Mouse (Mus musculus): ENCODE measurements at regions not wholly inside any gene's neighbourhood (a gene's known extent, or its start where the extent isn't known, plus 50 kb on each side); places are given as distances from the start of the nearest gene placed in this dataset.
A peak's percentile ranks its signal among the peaks of the same experiment; 100 is the strongest.

GRCm38 (mm10) chr5:118367047-118367446 is 122.0 kb downstream of the 2410131K14Rik start:
- no peak for ATAC-seq (ENCODE audit: insufficient read depth, low FRiP score, low TSS enrichment)
- Histone ChIP-seq H3K27ac (ENCODE audit: low read depth, low read length) (no peak overlapping the region), H3K27me3 (ENCODE audit: control insufficient read depth, insufficient read depth, low read length) (no peaks in the 10 kb centered on the region), H3K4me2 (ENCODE audit: low read depth) (no peak overlapping the region), H3K9ac (ENCODE audit: low read length) (no peak overlapping the region), H3K36me3 (ENCODE audit: control insufficient read depth, insufficient read depth, low read length) (no peaks in the 10 kb centered on the region), H3K4me3 (ENCODE audit: low read depth, low read length) (no peak overlapping the region), H3K4me1 (ENCODE audit: control insufficient read depth, insufficient read depth, low read length) (0 out of 2 replicates have a peak, but pooled peaks cover 2% of the 10 kb centered on the region), H3K9me3 (ENCODE audit: control insufficient read depth, low read length) (no peaks in the 10 kb centered on the region)
- 90% methylated on average over 11 of the region's 11 CpGs for WGBS
- DNase-seq (ENCODE audit: low spot score) = no peak

DNA sequence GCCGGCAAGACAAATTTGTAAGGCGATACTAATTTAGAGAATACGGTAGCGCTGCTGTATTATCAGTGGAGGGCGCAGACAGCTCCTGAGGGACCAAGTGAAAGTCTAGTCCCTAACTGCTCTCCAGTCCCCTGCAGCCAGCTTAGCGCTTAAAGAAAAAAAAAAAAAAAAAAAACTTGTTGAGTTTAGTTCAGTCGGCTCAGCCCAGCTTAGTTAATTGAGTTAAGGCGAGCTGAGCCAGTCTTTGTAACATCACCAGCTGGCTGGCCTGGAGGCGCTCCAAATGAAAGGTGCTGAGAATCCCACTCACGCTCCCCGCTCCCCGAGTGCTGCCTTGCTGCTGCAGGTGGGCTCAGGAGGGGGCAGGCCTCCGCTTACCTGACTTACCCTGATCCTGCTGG is 128.6 kb downstream of the 2410131K14Rik start:
- no peaks in the 10 kb centered on the region for H3K36me3 ChIP-seq (ENCODE audit: control insufficient read depth, insufficient read depth, low read length)
- H3K9ac ChIP-seq (ENCODE audit: low read length) = no peak overlapping the region
- no peaks in the 10 kb centered on the region for H3K27me3 ChIP-seq (ENCODE audit: control insufficient read depth, insufficient read depth, low read length)
- peak overlapping the region; percentile 17; the same call in 1 of the 2 replicates for H3K4me2 ChIP-seq (ENCODE audit: low read depth)
- no peak for ATAC-seq (ENCODE audit: insufficient read depth, low FRiP score, low TSS enrichment)
- H3K4me3 ChIP-seq (ENCODE audit: low read depth, low read length) = no peak overlapping the region
- no peak overlapping the region for H3K27ac ChIP-seq (ENCODE audit: low read depth, low read length)
- 8% methylated on average over 13 of the region's 13 CpGs for WGBS
- DNase-seq (ENCODE audit: low spot score) = no peak
- peaks cover 6% of the 10 kb centered on the region; the same call in 1 of the 2 replicates for H3K4me1 ChIP-seq (ENCODE audit: control insufficient read depth, insufficient read depth, low read length)
- H3K9me3 ChIP-seq (ENCODE audit: control insufficient read depth, low read length) = no peaks in the 10 kb centered on the region

DNA sequence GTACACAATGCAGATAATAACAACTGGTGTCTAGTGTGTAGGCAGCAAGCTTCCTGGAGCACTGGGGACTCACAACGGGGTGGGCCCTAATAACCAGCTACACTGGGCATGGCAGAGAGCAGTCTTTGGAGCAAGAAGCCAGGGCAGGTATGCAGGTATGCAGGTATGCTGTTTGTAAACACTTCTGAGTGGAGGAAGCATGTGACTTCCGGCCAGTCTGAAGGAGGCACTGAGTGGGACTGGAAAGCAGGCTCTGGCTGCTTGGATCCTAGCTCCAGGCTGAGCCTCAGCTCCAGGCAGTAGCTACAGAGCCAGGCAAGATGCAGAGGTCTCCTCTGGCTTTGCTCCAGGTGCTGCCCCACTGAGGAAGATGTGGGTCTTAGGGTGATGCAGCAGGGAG is 129.9 kb downstream of the 2410131K14Rik start:
- Histone ChIP-seq H3K36me3 (ENCODE audit: control insufficient read depth, insufficient read depth, low read length) (no peaks in the 10 kb centered on the region), H3K4me3 (ENCODE audit: low read depth, low read length) (no peak overlapping the region), H3K4me2 (ENCODE audit: low read depth) (no peak overlapping the region), H3K9me3 (ENCODE audit: control insufficient read depth, low read length) (no peaks in the 10 kb centered on the region), H3K27ac (ENCODE audit: low read depth, low read length) (no peak overlapping the region), H3K4me1 (ENCODE audit: control insufficient read depth, insufficient read depth, low read length) (peaks cover 11% of the 10 kb centered on the region; the same call in 1 of the 2 replicates), H3K9ac (ENCODE audit: low read length) (no peak overlapping the region), H3K27me3 (ENCODE audit: control insufficient read depth, insufficient read depth, low read length) (no peaks in the 10 kb centered on the region)
- ATAC-seq (ENCODE audit: insufficient read depth, low FRiP score, low TSS enrichment) (no peak), DNase-seq (ENCODE audit: low spot score) (no peak)
- 77% methylated on average over 2 of the region's 2 CpGs for WGBS

DNA sequence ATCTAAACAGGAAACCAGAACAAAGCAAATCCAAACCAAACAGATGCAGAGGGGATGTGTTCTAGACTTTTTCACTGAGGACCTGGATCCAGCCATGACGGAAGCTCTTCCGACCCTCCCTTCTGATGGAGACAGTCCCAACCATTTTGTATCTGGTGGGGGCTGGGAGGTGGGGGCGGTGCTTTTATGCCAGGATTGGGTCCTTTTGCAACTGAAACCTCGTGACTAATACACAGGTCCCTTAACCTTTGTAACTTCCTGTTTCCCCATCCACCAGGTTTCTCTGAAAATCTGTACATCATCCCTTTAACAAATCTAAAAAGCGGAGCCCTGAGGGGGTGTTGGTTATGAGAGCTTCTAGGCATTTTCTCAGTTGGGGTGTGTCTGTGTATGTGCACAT is 130.9 kb downstream of the 2410131K14Rik start:
- H3K9ac ChIP-seq (ENCODE audit: low read length) = no peak overlapping the region
- DNase-seq (ENCODE audit: low spot score) = no peak
- H3K4me3 ChIP-seq (ENCODE audit: low read depth, low read length) = no peak overlapping the region
- ATAC-seq (ENCODE audit: insufficient read depth, low FRiP score, low TSS enrichment) = no peak
- no peak overlapping the region for H3K4me2 ChIP-seq (ENCODE audit: low read depth)
- no peaks in the 10 kb centered on the region for H3K27me3 ChIP-seq (ENCODE audit: control insufficient read depth, insufficient read depth, low read length)
- H3K4me1 ChIP-seq (ENCODE audit: control insufficient read depth, insufficient read depth, low read length) = peaks cover 13% of the 10 kb centered on the region; the same call in 1 of the 2 replicates
- 82% methylated on average over 5 of the region's 5 CpGs for WGBS
- no peaks in the 10 kb centered on the region for H3K36me3 ChIP-seq (ENCODE audit: control insufficient read depth, insufficient read depth, low read length)
- H3K9me3 ChIP-seq (ENCODE audit: control insufficient read depth, low read length) = no peaks in the 10 kb centered on the region
- H3K27ac ChIP-seq (ENCODE audit: low read depth, low read length) = no peak overlapping the region

DNA sequence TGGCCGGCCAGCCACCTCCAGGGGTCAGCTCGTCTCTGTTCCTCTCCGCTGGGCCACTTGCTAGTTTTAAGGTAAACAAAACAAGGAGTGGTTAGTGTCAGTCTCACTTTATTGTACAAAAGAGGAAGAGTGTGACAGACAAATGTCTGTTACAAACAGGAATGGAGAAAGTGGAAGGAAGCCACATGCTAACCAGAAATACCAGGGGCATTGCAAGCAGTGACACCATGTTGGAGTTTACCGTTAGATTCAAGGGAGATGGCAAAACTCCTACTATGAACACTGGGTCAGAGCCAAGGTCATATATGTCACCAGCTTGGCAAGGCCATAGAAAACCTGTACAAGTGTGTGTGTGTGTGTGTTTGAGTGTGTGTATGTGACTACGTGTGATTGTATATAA is 131.5 kb downstream of the 2410131K14Rik start:
- Histone ChIP-seq H3K9me3 (ENCODE audit: control insufficient read depth, low read length) (no peaks in the 10 kb centered on the region), H3K27ac (ENCODE audit: low read depth, low read length) (no peak overlapping the region), H3K27me3 (ENCODE audit: control insufficient read depth, insufficient read depth, low read length) (no peaks in the 10 kb centered on the region), H3K4me3 (ENCODE audit: low read depth, low read length) (no peak overlapping the region), H3K36me3 (ENCODE audit: control insufficient read depth, insufficient read depth, low read length) (no peaks in the 10 kb centered on the region), H3K4me2 (ENCODE audit: low read depth) (no peak overlapping the region), H3K4me1 (ENCODE audit: control insufficient read depth, insufficient read depth, low read length) (peaks cover 13% of the 10 kb centered on the region; the same call in 1 of the 2 replicates), H3K9ac (ENCODE audit: low read length) (no peak overlapping the region)
- WGBS = 72% methylated on average over 5 of the region's 5 CpGs
- no peak for DNase-seq (ENCODE audit: low spot score)
- no peak for ATAC-seq (ENCODE audit: insufficient read depth, low FRiP score, low TSS enrichment)

- Histone ChIP-seq H3K9ac (ENCODE audit: low read length) (no peak overlapping the region), H3K4me3 (ENCODE audit: low read depth, low read length) (no peak overlapping the region), H3K4me2 (ENCODE audit: low read depth) (no peak overlapping the region), H3K9me3 (ENCODE audit: control insufficient read depth, low read length) (no peaks in the 10 kb centered on the region), H3K4me1 (ENCODE audit: control insufficient read depth, insufficient read depth, low read length) (peaks cover 13% of the 10 kb centered on the region; the same call in 1 of the 2 replicates), H3K27me3 (ENCODE audit: control insufficient read depth, insufficient read depth, low read length) (no peaks in the 10 kb centered on the region), H3K36me3 (ENCODE audit: control insufficient read depth, insufficient read depth, low read length) (no peaks in the 10 kb centered on the region), H3K27ac (ENCODE audit: low read depth, low read length) (no peak overlapping the region)
- WGBS = 61% methylated on average over 8 of the region's 8 CpGs
- DNase-seq (ENCODE audit: low spot score) (no peak), ATAC-seq (ENCODE audit: insufficient read depth, low FRiP score, low TSS enrichment) (no peak)
These were observed 132.4 kb downstream of the 2410131K14Rik start for GRCm38 (mm10) chr5:118377402-118377848.

DNA sequence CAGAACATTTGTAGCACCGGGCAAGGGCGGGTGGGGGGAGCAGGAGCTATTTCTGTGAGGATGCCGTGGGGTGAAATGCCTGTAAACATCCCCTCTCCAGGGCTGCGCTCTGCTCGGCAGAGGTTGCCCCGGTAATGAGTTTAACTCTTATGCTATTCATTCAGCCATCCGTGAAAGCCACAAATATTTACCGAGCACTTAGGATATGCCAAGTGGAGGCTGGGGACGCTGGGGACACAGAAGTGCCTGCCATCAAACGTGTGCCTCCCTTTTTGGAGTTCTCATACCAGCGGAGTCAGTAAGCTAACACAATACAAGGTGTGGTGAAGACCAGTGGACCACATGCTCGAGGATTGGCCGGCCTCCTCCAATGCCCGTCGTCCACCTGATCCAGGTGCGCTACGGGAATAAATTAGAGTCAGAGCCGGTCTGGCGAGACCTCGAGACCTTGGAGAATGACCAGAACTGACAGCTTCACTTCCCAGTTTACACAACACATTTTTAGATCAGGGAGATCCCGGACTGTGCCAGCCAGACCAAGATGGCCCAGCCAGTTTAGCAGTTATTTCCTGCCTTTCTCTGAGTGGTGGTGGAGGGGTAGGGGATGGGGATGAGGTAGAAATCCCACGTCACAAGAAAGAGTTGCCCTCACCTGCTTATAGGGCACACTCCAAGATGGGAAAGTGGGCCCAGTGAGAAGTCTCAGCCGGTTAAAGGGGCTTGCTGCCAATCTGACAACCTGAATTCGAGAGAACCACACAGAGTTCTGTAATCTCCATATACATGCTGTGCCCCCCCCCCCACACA is 134.4 kb downstream of the 2410131K14Rik start:
- Histone ChIP-seq H3K36me3 (ENCODE audit: control insufficient read depth, insufficient read depth, low read length) (no peaks in the 10 kb centered on the region), H3K9ac (ENCODE audit: low read length) (no peak overlapping the region), H3K4me3 (ENCODE audit: low read depth, low read length) (no peak overlapping the region), H3K27ac (ENCODE audit: low read depth, low read length) (peak overlapping the region; percentile 67; the same call in 1 of the 2 replicates), H3K4me2 (ENCODE audit: low read depth) (no peak overlapping the region), H3K27me3 (ENCODE audit: control insufficient read depth, insufficient read depth, low read length) (no peaks in the 10 kb centered on the region), H3K4me1 (ENCODE audit: control insufficient read depth, insufficient read depth, low read length) (peaks cover 7% of the 10 kb centered on the region; the same call in 1 of the 2 replicates), H3K9me3 (ENCODE audit: control insufficient read depth, low read length) (no peaks in the 10 kb centered on the region)
- ATAC-seq (ENCODE audit: insufficient read depth, low FRiP score, low TSS enrichment) = no peak
- 43% methylated on average over 24 of the region's 24 CpGs for WGBS
- no peak for DNase-seq (ENCODE audit: low spot score)

GRCm38 (mm10) chr5:118380052-118380421 is 135.0 kb downstream of the 2410131K14Rik start:
- WGBS = 19% methylated on average over 5 of the region's 5 CpGs
- Histone ChIP-seq H3K27ac (ENCODE audit: low read depth, low read length) (peak overlapping the region; percentile 67), H3K9me3 (ENCODE audit: control insufficient read depth, low read length) (no peaks in the 10 kb centered on the region), H3K4me1 (ENCODE audit: control insufficient read depth, insufficient read depth, low read length) (peaks cover 7% of the 10 kb centered on the region; the same call in 1 of the 2 replicates), H3K27me3 (ENCODE audit: control insufficient read depth, insufficient read depth, low read length) (no peaks in the 10 kb centered on the region), H3K9ac (ENCODE audit: low read length) (no peak overlapping the region), H3K4me2 (ENCODE audit: low read depth) (peak overlapping the region; percentile 68), H3K36me3 (ENCODE audit: control insufficient read depth, insufficient read depth, low read length) (no peaks in the 10 kb centered on the region), H3K4me3 (ENCODE audit: low read depth, low read length) (peak overlapping the region; percentile 34; the same call in 1 of the 2 replicates)
- DNase-seq (ENCODE audit: low spot score) (no peak), ATAC-seq (ENCODE audit: insufficient read depth, low FRiP score, low TSS enrichment) (no peak)
